Mouse (Mus musculus) liver, embryonic 16.5 days (tissue): Measurements from ENCODE around the gene Sdhc. TPM values are rescaled to one million over a fixed set of nuclear protein-coding genes. Genes with fewer than 3 reads are reported as not detected.

ENCODE experiments used
- ATAC-seq: fragments of 200-750 bp; cut with Nextera tagmentation; 2 replicates; pipeline ENCODE4 v1.8.0; 2017; ENCODE audit warnings: low read depth, mild to moderate bottlenecking, moderate number of reproducible peaks, moderate library complexity
- H3K27ac ChIP-seq: fragments of 300-500 bp; sonication (generic); 2 replicates; pipeline ENCODE4 v1.5.1; 2014; ENCODE audit warnings: mild to moderate bottlenecking, low read length
- H3K27me3 ChIP-seq: fragments of 300-500 bp; sonication (generic); 2 replicates; pipeline ENCODE4 v1.6.1; 2014; ENCODE audit warnings: low read depth, low read length, mixed read lengths; ENCODE audit not compliant: control insufficient read depth, insufficient read depth
- H3K36me3 ChIP-seq: fragments of 300-500 bp; sonication (generic); 2 replicates; pipeline ENCODE4 v1.6.1; 2014; ENCODE audit warnings: mild to moderate bottlenecking; ENCODE audit not compliant: control insufficient read depth, insufficient read depth
- H3K4me1 ChIP-seq: fragments of 300-500 bp; sonication (generic); 2 replicates; pipeline ENCODE4 v1.6.1; 2014; ENCODE audit warnings: low read depth, low read length, mixed read lengths; ENCODE audit not compliant: control insufficient read depth
- H3K4me2 ChIP-seq: fragments of 300-500 bp; sonication (generic); 2 replicates; pipeline ENCODE4 v1.6.1; 2014; ENCODE audit warnings: low read depth, low read length, mixed read lengths
- H3K4me3 ChIP-seq: fragments of 300-500 bp; sonication (generic); 2 replicates; pipeline ENCODE4 v1.5.1; 2014; ENCODE audit warnings: low read depth, mild to moderate bottlenecking, low read length
- H3K9ac ChIP-seq: fragments of 300-500 bp; sonication (generic); 2 replicates; pipeline ENCODE4 v1.6.1; 2014; ENCODE audit warnings: low read depth, low read length
- H3K9me3 ChIP-seq: fragments of 300-500 bp; sonication (generic); replicated peaks from 2 replicates; pipeline ENCODE4 v1.6.1; 2016; ENCODE audit warnings: low read length; ENCODE audit not compliant: control insufficient read depth
- WGBS: fragments of 180-500 bp; shearing (Covaris S2); extraction: QIAGEN DNeasy Blood & Tissue Kit; methylation state at CpG from one replicate; pipeline ENCODE4 v1.1.7; 2014; ENCODE audit not compliant: insufficient replicate concordance; 5-methylcytosine and 5-hydroxymethylcytosine counted together
- polyA plus RNA-seq: library from polyadenylated mRNA; unstranded; fragments of >200 nt; fragmentation: Nextera tagmentation; extraction: Ambion mirVana; gene quantifications from 2 replicates; pipeline ENCODE4 v1.2.1, GENCODE M21; 2015

Sdhc gene
- polyA plus RNA-seq, result 137 and 164 TPM in 2 replicates

DNA sequence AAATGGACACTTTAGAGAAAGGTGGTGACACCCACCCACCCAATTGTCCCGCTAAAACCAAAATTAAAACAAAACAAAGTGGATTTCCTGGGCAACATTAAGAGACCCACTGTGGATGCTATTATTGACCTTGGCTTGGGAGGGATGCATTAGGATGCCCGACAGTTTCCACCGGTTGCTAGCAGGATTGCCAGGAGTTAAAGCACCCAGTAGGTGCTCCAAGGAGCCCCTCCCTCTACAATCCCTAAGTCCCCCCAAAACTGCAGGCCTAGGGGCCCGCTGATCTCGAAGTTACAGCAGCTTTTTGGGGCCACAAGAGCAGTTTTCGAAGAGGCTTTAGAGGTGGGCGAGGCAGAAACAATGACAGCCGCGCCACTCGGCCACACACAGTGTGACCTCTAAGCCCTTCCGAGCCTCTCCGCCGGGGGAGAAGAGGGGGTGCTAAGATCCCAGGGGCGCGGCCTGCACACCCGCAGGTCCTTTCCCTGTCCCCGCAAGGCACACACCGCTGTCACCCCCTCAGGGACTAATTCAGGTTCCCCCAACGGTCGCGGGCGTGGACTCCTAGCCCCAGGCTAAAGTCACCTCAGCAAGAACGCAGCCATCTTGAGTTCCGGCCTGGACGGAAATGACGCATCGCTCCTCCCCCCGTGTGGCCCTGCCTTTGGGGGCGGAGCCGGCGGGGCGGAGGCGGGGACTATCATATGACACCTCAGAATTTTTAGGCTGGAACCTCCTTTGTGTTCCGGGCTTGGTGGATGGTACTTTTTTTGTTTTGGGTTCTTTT lies at the start of gene Sdhc, which contains the start of gene Mpz:
Sdhc (minus strand) TSS at position 630 of the 787 bp plus-strand sequence.
Mpz (plus strand) TSS at position 738 of the 787 bp plus-strand sequence.
- Histone ChIP-seq H3K27ac (peak within 1 kb of the TSS; percentile 81), H3K36me3 (peaks cover 3% of the 10 kb centered on the region; the same call in 1 of the 2 replicates), H3K4me3 (peak within 1 kb of the TSS; percentile 78), H3K4me1 (peaks cover 23% of the 10 kb centered on the region), H3K4me2 (peak within 1 kb of the TSS; percentile 91), H3K27me3 (no peaks in the 10 kb centered on the region), H3K9ac (peak within 1 kb of the TSS; percentile 92), H3K9me3 (no peaks in the 10 kb centered on the region)
- ATAC-seq, result peak; percentile 96
- whole genome bisulfite sequencing, result under 1% methylated on average over 34 of the region's 34 CpGs

DNA sequence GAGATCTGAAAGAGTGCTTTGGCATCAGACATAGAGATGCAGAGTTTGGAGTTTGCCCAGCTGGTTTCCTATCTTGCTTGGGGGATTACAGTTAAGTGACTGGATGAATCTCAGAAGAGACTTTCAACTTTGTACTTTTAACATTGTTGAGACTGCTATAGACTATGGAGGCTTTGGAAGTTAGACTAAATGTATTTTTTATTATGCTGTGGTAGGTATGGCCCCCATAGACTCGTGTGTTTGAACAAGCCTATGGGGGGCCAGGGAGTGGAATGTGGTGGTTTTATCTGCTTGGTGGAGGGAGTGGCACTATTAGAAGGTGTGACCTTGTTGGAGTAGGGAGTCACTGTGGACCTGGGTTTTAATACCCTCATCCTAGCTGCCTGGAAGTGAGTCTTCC lies 49.1 kb upstream of the Sdhc start:
- WGBS, result 35% methylated on average over 1 of the region's 1 CpGs
- H3K4me2 ChIP-seq, result no peak overlapping the region
- H3K27ac ChIP-seq, result no peak overlapping the region
- H3K9ac ChIP-seq, result no peak overlapping the region
- no peaks in the 10 kb centered on the region for H3K9me3 ChIP-seq
- no peak for ATAC-seq
- no peak overlapping the region for H3K4me3 ChIP-seq
- H3K27me3 ChIP-seq, result peaks cover 29% of the 10 kb centered on the region
- H3K4me1 ChIP-seq, result no peaks in the 10 kb centered on the region
- no peaks in the 10 kb centered on the region for H3K36me3 ChIP-seq

DNA sequence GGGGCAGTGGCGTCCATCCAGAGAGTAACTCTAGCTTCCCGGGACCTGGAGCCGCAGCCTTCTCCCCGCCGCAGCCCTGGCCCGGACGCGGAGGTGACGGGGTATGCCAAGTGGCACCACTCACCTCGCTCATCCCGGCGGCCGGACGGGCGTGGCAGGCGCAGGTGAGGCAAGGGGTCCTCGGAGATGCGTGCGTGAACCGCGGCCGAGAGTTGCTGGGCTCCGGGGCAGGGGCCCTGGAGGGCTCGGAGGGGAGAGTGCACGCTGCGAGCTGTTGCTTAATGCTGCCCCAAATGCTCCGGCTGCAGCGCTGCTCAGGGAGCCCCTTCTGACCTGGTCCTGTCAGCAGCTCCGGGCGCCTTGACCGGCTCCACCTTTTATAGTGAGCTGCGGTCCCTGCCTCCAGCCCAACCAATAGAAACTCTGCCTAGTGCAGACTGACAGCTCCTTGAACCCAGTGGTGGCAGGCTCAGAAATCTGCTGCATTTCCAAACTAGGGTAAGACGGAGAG lies 45.5 kb upstream of the Sdhc start, which contains the start of gene Pcp4l1:
Pcp4l1 (minus strand) TSS at position 382 of the 511 bp plus-strand sequence.
- WGBS, result under 1% methylated on average over 33 of the region's 33 CpGs
- H3K9ac ChIP-seq, result no peak within 1 kb of the TSS; the same call in 1 of the 2 replicates
- peaks cover 54% of the 10 kb centered on the region for H3K27me3 ChIP-seq

DNA sequence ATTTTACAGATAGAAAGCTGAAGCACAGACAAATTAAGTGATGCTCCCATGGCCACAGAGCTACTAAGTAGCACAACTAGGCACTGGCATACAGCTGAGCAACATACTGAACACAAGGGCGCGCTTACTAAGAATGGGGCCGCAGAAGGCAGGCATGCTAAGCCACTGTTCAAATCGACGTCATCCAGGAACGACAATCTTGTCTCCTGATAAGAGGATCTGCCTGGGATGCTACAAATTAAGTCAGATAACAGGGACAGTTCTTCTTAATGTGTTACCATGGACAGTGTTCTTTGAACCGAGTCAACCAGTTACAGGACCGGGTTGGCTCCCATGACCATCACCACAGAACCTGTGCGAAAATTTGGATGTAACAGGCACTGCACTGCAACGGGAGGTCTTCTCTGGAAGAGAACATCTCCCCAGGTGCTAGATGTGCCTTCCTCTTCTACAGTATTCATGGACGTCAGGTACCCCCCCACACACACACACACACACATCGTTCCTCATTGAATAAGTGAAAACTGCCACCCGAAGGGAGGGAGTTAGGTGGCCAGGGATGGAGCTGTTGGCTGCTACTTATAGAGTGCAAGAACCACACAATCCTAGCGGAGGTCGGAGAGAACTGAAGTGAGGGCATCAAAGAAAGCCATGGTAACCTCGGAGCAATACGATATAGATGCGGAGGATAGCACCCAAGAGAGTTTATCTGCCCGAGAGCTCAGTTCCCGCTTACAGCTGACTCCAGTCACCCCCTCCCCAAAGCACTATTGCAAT lies 44.8 kb upstream of the Sdhc start:
- Histone ChIP-seq H3K9ac (no peak overlapping the region), H3K9me3 (no peaks in the 10 kb centered on the region), H3K4me2 (peak overlapping the region; percentile 62), H3K27me3 (peaks cover 54% of the 10 kb centered on the region), H3K36me3 (no peaks in the 10 kb centered on the region), H3K27ac (no peak overlapping the region), H3K4me1 (no peaks in the 10 kb centered on the region), H3K4me3 (peak overlapping the region; percentile 54)
- no peak for ATAC-seq
- WGBS, result 10% methylated on average over 20 of the region's 20 CpGs

More for the DNA sequence above, 45.5 kb upstream of the Sdhc start, which contains the start of gene Pcp4l1:
- Histone ChIP-seq H3K4me2 (peak within 1 kb of the TSS; percentile 62), H3K4me3 (peak within 1 kb of the TSS; percentile 54), H3K4me1 (no peaks in the 10 kb centered on the region), H3K27ac (no peak within 1 kb of the TSS), H3K36me3 (no peaks in the 10 kb centered on the region), H3K9me3 (no peaks in the 10 kb centered on the region)
- ATAC-seq, result peak; percentile 70

DNA sequence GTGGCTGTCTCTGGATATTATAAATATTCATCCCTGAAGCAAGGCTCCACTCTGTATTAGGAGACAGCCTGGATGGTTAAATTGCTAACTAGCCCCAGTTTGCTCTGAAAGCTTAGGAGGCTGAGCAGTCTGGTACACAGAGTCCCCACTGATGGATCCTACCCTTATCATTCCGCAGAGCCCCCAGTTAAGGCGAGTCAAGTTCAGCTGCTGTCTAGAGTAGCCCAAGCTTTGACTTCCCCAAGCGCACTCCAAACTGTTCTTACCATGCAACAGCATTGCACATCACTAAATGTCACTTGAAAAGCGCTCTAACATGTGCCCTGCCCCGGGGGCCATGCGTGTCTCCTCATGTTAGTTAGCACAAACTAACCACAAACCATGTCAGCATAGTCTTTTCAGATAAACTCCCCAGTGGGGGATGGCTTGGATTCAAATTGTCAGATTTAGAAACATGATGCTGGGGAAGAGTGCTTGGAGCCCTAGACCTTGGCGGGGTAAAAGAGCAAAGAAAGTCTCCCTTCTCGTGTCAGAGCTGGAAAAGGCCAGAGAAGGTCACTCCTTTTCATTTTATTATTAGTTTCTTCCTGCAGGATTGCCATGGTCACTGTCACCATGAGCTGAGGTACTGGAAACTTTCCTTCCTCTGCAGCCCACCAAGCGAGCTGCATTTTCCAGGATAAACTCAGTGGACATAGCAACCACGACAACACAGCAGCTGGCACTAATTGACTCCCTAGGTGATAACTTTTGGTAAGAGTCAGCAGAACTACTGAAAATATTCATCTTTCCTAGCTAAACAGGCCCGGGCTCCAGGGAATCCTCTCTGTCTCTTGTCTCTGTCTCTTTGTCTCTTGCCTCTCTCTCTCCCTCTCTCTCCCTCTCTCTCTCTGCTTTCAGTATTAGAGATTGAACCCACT lies 43.8 kb upstream of the Sdhc start:
- no peak overlapping the region for H3K27ac ChIP-seq
- no peaks in the 10 kb centered on the region for H3K36me3 ChIP-seq
- no peak overlapping the region for H3K4me3 ChIP-seq
- H3K4me1 ChIP-seq, result no peaks in the 10 kb centered on the region
- H3K4me2 ChIP-seq, result no peak overlapping the region
- no peak for ATAC-seq
- 23% methylated on average over 11 of the region's 11 CpGs for WGBS
- no peaks in the 10 kb centered on the region for H3K9me3 ChIP-seq
- no peak overlapping the region for H3K9ac ChIP-seq
- H3K27me3 ChIP-seq, result peaks cover 54% of the 10 kb centered on the region

DNA sequence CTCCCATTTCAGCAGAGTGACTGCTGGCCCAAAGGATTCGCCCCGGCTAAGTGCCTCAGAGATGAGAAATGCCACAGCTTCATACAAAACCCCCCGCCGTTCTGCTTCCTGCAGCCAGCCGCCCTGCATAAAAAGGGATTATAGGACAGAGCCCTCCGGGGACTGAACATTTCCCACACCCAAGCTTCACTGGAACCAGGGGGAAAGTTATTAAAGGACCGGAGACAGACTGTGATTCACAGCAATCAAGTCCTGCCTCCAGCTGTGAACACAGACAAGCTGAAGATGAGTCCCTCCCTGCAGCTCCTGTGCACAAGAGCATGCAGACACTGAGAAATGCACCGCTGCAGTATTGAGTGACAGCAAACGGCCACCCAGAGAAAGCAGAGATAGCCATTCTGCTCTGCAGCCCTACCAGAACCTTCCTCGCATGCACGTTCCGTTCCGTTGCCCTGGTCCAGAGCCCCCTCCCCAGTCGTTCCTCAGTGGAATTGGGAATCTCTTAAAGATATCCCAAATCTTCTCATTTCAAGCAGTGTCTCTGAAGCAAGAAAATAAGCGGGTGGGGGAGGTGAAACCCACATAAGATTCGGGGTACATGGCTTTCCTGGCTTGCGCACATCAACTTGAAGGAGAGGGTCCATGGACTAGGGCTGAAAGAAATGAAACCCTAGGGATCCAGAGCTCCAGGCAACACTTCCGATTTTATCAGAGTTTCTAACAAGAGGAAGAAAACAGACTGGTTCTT lies 42.9 kb upstream of the Sdhc start:
- WGBS, result 10% methylated on average over 18 of the region's 18 CpGs
- Histone ChIP-seq H3K4me1 (no peaks in the 10 kb centered on the region), H3K27me3 (peaks cover 54% of the 10 kb centered on the region), H3K4me3 (no peak overlapping the region), H3K36me3 (no peaks in the 10 kb centered on the region), H3K4me2 (no peak overlapping the region), H3K9ac (no peak overlapping the region), H3K27ac (no peak overlapping the region), H3K9me3 (no peaks in the 10 kb centered on the region)
- ATAC-seq, result no peak

DNA sequence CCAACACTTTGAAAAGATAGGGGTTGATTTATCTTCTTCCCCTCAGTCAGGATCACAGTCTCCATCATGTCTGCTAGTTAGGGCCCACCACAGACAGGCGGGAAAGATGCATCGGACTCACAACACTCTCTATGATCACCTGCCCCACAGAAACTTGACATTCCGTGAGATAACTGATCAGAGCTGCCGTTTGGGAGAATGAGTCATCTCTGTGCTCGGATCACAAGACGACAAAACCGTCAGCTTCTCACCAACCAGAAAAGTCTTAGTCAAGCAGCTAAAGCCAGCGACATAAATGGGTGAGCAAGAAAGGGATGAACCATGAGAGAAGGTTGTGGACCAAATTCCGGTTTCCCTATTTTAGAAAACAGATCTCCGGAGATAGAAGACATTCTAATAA lies 41.9 kb upstream of the Sdhc start:
- Histone ChIP-seq H3K4me1 (no peaks in the 10 kb centered on the region), H3K9ac (no peak overlapping the region), H3K4me3 (no peak overlapping the region), H3K27me3 (peaks cover 52% of the 10 kb centered on the region), H3K4me2 (no peak overlapping the region), H3K9me3 (no peaks in the 10 kb centered on the region), H3K36me3 (no peaks in the 10 kb centered on the region), H3K27ac (no peak overlapping the region)
- 41% methylated on average over 10 of the region's 10 CpGs for WGBS
- ATAC-seq, result no peak

DNA sequence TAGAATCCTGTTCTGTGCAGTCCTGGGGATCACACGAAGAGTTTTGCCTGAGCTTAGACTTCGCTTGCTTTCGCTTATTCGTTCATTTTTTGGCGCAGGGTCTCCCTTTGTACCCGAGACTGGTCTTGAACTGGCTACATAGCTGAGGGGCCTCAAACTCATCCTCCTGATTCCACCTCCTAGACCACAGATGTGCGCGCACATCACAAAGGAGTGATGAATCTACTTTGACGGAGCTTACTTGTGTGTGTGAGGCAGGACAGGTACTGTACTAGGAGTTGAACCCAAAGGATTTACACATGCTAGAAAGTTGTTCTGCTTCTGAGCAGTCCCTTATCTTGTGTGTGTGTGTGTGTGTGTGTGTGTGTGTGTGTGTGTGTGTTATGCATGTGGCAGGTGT lies 40.4 kb upstream of the Sdhc start:
- Histone ChIP-seq H3K4me1 (no peaks in the 10 kb centered on the region), H3K9ac (no peak overlapping the region), H3K9me3 (no peaks in the 10 kb centered on the region), H3K27me3 (peaks cover 39% of the 10 kb centered on the region), H3K27ac (no peak overlapping the region), H3K36me3 (no peaks in the 10 kb centered on the region), H3K4me2 (no peak overlapping the region), H3K4me3 (no peak overlapping the region)
- WGBS, result 89% methylated on average over 9 of the region's 9 CpGs
- ATAC-seq, result no peak
